Mouse (Mus musculus): ENCODE results near the gene Cby1.

- TF ChIP-seq GATA1 (IDR thresholded peaks at IDR 0.05; ENCODE audit: low read length) (no peak), TAL1 (IDR thresholded peaks at IDR 0.05; ENCODE audit: low read length) (no peak)
Measured at GRCm38 (mm10) chr15:79617135-79617534, 41.9 kb upstream of the Cby1 start.

Data from erythroblast, embryonic 14.5 days (primary cell).